Mouse (Mus musculus): ENCODE results near the gene Dclk1.

- TF ChIP-seq CTCF (IDR thresholded peaks at IDR 0.05; ENCODE audit: control insufficient read depth, insufficient read depth, insufficient replicate concordance, low read depth, low read length) (no peak), POLR2A (IDR thresholded peaks at IDR 0.05; ENCODE audit: control insufficient read depth, low read depth, low read length) (no peak)
Observed at GRCm38 (mm10) chr3:55244087-55244486, 1.9 kb downstream of the Dclk1 start.
